Mouse (Mus musculus) forebrain, embryonic 16.5 days (tissue): ENCODE data around the gene Gpc5. TPM values are rescaled to one million over a fixed set of nuclear protein-coding genes. Genes with fewer than 3 reads are reported as not detected.

ENCODE experiments used
- ATAC-seq: fragments of 200-750 bp; cut with Nextera tagmentation; 2 replicates; pipeline ENCODE4 v1.8.0; 2017; ENCODE audit warnings: mild to moderate bottlenecking, moderate library complexity
- H3K27ac ChIP-seq: fragments of 300-500 bp; sonication (generic); 2 replicates; pipeline ENCODE4 v1.5.1; 2014; ENCODE audit warnings: low read length, control low read depth
- H3K27me3 ChIP-seq: fragments of 300-500 bp; sonication (generic); replicated peaks from 2 replicates; pipeline ENCODE4 v1.6.1; 2014; ENCODE audit warnings: low read length; ENCODE audit not compliant: control insufficient read depth, insufficient read depth
- H3K36me3 ChIP-seq: fragments of 300-500 bp; sonication (generic); 2 replicates; pipeline ENCODE4 v1.6.1; 2014; ENCODE audit not compliant: control insufficient read depth, insufficient read depth
- H3K4me1 ChIP-seq: fragments of 300-500 bp; sonication (generic); replicated peaks from 2 replicates; pipeline ENCODE4 v1.6.1; 2014; ENCODE audit warnings: low read length; ENCODE audit not compliant: control insufficient read depth, insufficient read depth
- H3K4me2 ChIP-seq: fragments of 300-500 bp; sonication (generic); 2 replicates; pipeline ENCODE4 v1.6.1; 2014; ENCODE audit warnings: mild to moderate bottlenecking, low read length, control low read depth
- H3K4me3 ChIP-seq: fragments of 300-500 bp; sonication (generic); replicated peaks from 2 replicates; pipeline ENCODE4 v1.5.1; 2014; ENCODE audit warnings: mild to moderate bottlenecking, low read length, control low read depth
- H3K9ac ChIP-seq: fragments of 300-500 bp; sonication (generic); replicated peaks from 2 replicates; pipeline ENCODE4 v1.6.1; 2014; ENCODE audit warnings: low read depth, low read length, control low read depth
- H3K9me3 ChIP-seq: fragments of 300-500 bp; sonication (generic); 2 replicates; pipeline ENCODE4 v1.6.1; 2016; ENCODE audit warnings: low read length; ENCODE audit not compliant: control insufficient read depth
- WGBS: fragments of 180-500 bp; shearing (Covaris S2); extraction: QIAGEN DNeasy Blood & Tissue Kit; methylation state at CpG from one replicate; pipeline ENCODE4 v1.1.7; 2014; 5-methylcytosine and 5-hydroxymethylcytosine counted together
- polyA plus RNA-seq: library from polyadenylated mRNA; unstranded; fragments of >200 nt; fragmentation: Nextera tagmentation; extraction: Ambion mirVana; gene quantifications from 2 replicates; pipeline ENCODE4 v1.2.1, GENCODE M21; 2015

The Gpc5 gene
- polyA plus RNA-seq, 1 experiment from 2014 or later = 3.1 TPM

DNA sequence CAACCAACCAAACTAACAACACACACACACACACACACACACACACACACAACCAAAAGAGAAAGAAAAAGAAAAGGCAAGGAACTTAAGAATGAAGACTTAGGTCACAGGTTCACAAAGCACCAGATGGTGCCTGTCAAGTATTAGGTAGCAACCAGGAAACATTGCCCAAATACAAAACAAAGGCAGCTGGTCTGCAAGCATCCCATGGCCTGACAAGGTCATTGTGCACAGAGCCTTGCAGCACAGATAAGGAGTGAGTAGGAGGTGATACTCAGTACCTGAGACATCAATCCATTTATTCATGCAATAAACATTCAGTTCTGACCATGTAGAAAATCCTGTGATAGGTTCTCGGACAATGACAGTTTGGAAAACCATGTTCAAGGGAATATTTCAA, 884.0 kb downstream of the Gpc5 start:
- ATAC-seq = no peak
- Histone ChIP-seq H3K4me3 (no peak overlapping the region), H3K4me1 (no peaks in the 10 kb centered on the region), H3K27ac (no peak overlapping the region), H3K27me3 (no peaks in the 10 kb centered on the region), H3K9me3 (no peaks in the 10 kb centered on the region), H3K4me2 (no peak overlapping the region), H3K9ac (no peak overlapping the region), H3K36me3 (no peaks in the 10 kb centered on the region)
- WGBS = 88% methylated on average over 1 of the region's 1 CpGs

DNA sequence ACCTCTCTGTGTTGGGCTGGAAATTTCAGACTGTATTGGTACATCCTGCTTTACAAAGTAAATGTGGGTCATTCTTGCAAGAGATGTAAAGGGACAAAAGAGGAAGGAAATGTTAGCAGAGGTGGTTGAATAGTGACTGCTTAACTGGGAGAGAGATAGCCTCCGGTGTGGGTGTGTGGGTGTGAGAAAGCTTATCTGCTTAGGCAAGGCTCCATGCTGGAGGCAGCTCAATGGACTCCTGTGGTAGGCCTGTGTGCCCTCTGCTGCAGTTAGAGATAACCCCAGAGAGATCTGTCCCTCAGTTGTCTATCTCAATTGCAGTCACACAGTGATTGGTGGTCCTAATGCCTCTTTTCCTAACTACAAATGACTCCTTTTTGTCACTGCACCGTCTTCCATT, 887.2 kb downstream of the Gpc5 start:
- Histone ChIP-seq H3K27ac (no peak overlapping the region), H3K4me3 (no peak overlapping the region), H3K27me3 (no peaks in the 10 kb centered on the region), H3K9me3 (no peaks in the 10 kb centered on the region), H3K36me3 (no peaks in the 10 kb centered on the region), H3K4me1 (no peaks in the 10 kb centered on the region), H3K4me2 (no peak overlapping the region), H3K9ac (no peak overlapping the region)
- WGBS = 62% methylated on average over 2 of the region's 2 CpGs
- ATAC-seq = no peak

- Histone ChIP-seq H3K36me3 (no peaks in the 10 kb centered on the region), H3K9me3 (no peaks in the 10 kb centered on the region), H3K4me1 (no peaks in the 10 kb centered on the region), H3K27ac (no peak overlapping the region), H3K4me2 (no peak overlapping the region), H3K27me3 (no peaks in the 10 kb centered on the region), H3K4me3 (no peak overlapping the region), H3K9ac (no peak overlapping the region)
- ATAC-seq = no peak
- 82% methylated on average over 2 of the region's 2 CpGs for WGBS
Measured at GRCm38 (mm10) chr14:115990764-115991163, 898.7 kb downstream of the Gpc5 start.

DNA sequence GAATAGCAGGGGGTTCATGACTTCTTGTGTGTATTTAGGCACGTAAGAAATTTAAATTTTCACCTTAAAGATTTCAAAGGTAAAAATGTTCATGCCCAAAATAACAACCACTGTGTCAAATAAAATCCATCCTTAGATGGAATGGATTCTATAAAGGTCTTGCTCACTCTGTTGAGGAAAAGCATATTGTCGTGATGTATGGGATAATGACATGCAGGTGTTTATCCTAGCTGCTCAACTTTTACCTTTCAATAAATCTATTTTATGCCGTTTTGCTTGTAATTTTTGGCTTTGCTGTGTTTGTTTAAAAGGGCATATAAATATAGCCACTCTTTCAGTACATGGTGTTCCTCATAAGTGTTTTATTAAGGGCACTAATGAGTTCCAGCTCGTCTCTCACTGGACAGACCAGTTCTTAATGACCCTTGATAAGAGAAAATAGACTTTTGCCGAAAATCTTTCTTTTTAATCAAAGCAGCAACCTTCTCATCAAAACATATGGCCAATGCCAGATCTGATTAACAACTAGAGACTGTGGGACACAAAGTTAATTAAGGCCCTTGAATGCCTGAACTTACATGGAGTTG, 901.6 kb downstream of the Gpc5 start:
- no peak overlapping the region for H3K4me3 ChIP-seq
- no peak overlapping the region for H3K9ac ChIP-seq
- ATAC-seq = no peak
- H3K27me3 ChIP-seq = no peaks in the 10 kb centered on the region
- no peaks in the 10 kb centered on the region for H3K9me3 ChIP-seq
- H3K4me1 ChIP-seq = no peaks in the 10 kb centered on the region
- no peaks in the 10 kb centered on the region for H3K36me3 ChIP-seq
- 67% methylated on average over 5 of the region's 5 CpGs for WGBS
- H3K27ac ChIP-seq = no peak overlapping the region
- H3K4me2 ChIP-seq = no peak overlapping the region

DNA sequence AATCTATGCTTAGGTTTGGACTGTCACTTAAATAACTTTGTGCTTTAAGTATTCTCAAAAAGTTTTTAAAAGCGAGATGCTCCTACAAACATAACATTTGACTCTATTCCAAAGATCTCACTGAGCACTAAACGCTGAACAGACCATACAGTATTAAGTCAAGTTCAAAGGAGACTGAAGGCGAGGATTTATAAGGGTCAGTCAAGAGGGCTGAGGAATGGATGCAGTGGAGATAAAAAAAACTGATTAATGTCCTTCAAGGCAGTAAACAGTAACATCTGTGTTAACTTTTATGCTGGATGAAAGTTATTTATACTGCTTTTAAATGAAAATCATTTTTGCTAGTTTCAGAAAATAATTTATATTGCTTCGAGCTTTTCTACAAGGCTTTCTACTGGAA, 906.9 kb downstream of the Gpc5 start:
- no peaks in the 10 kb centered on the region for H3K36me3 ChIP-seq
- no peaks in the 10 kb centered on the region for H3K9me3 ChIP-seq
- no peak for ATAC-seq
- no peak overlapping the region for H3K9ac ChIP-seq
- 82% methylated on average over 4 of the region's 4 CpGs for WGBS
- H3K4me1 ChIP-seq = no peaks in the 10 kb centered on the region
- no peak overlapping the region for H3K4me3 ChIP-seq
- no peaks in the 10 kb centered on the region for H3K27me3 ChIP-seq
- no peak overlapping the region for H3K27ac ChIP-seq
- H3K4me2 ChIP-seq = no peak overlapping the region

- Histone ChIP-seq H3K9ac (no peak overlapping the region), H3K9me3 (no peaks in the 10 kb centered on the region), H3K4me2 (no peak overlapping the region), H3K4me3 (no peak overlapping the region), H3K4me1 (no peaks in the 10 kb centered on the region), H3K36me3 (no peaks in the 10 kb centered on the region), H3K27me3 (no peaks in the 10 kb centered on the region), H3K27ac (no peak overlapping the region)
- 87% methylated on average over 4 of the region's 4 CpGs for WGBS
- no peak for ATAC-seq
Measured at GRCm38 (mm10) chr14:116087010-116087409, 995.0 kb downstream of the Gpc5 start.

GRCm38 (mm10) chr14:116127943-116128342, 1035.9 kb downstream of the Gpc5 start:
- H3K27me3 ChIP-seq = no peaks in the 10 kb centered on the region
- no peak overlapping the region for H3K4me2 ChIP-seq
- no peaks in the 10 kb centered on the region for H3K36me3 ChIP-seq
- 56% methylated on average over 1 of the region's 1 CpGs for WGBS
- no peaks in the 10 kb centered on the region for H3K4me1 ChIP-seq
- H3K27ac ChIP-seq = no peak overlapping the region
- H3K9ac ChIP-seq = no peak overlapping the region
- H3K4me3 ChIP-seq = no peak overlapping the region
- H3K9me3 ChIP-seq = no peaks in the 10 kb centered on the region
- no peak for ATAC-seq

DNA sequence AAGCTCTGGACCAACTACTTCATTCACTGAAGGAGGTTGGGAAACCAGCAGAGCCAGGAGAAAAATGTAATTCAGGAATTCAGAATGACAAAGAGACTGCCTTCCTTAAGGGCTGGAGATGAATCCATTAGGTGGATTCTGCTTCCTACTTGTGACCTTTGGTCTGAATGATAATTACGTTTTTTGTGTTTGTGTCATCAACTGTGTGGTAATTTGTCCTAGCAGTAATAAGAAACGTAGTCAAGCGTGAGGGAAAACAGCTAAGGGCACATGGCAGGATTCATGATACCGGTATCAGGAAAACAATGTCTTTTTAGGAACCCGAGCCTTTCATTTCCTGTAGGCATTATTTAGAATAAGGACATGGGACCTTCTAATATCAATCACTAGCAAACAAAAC, 1045.3 kb downstream of the Gpc5 start:
- H3K4me3 ChIP-seq = no peak overlapping the region
- no peaks in the 10 kb centered on the region for H3K27me3 ChIP-seq
- H3K9ac ChIP-seq = no peak overlapping the region
- H3K4me2 ChIP-seq = no peak overlapping the region
- no peak overlapping the region for H3K27ac ChIP-seq
- no peaks in the 10 kb centered on the region for H3K9me3 ChIP-seq
- WGBS = 26% methylated on average over 5 of the region's 5 CpGs
- no peak for ATAC-seq
- H3K4me1 ChIP-seq = no peaks in the 10 kb centered on the region
- no peaks in the 10 kb centered on the region for H3K36me3 ChIP-seq

DNA sequence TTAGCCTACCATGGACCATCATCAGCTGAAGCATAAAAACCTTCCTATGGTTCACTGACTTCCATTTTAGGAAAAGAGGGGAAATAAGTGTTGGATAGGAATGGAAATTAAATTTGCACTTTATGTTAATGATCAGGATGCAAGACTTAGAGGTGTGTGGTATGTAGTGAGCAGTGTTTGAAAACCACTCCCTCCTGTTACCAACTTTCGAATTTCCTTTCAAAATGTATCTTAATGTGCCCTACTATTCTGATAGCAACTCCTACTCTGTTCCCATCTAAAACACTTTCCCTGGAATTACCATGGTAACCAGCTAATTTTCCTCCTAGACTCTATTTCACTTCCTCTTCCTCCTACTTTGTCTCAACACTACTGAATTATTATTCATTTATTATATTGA, 1045.8 kb downstream of the Gpc5 start:
- 60% methylated on average over 1 of the region's 1 CpGs for WGBS
- Histone ChIP-seq H3K27ac (no peak overlapping the region), H3K27me3 (no peaks in the 10 kb centered on the region), H3K36me3 (no peaks in the 10 kb centered on the region), H3K9me3 (no peaks in the 10 kb centered on the region), H3K4me3 (no peak overlapping the region), H3K4me2 (no peak overlapping the region), H3K9ac (no peak overlapping the region), H3K4me1 (no peaks in the 10 kb centered on the region)
- ATAC-seq = no peak

- Histone ChIP-seq H3K27ac (no peak overlapping the region), H3K4me3 (no peak overlapping the region), H3K9me3 (no peaks in the 10 kb centered on the region), H3K9ac (no peak overlapping the region), H3K36me3 (no peaks in the 10 kb centered on the region), H3K27me3 (no peaks in the 10 kb centered on the region), H3K4me2 (no peak overlapping the region), H3K4me1 (no peaks in the 10 kb centered on the region)
- 20% methylated on average over 2 of the region's 2 CpGs for WGBS
- no peak for ATAC-seq
Measured at GRCm38 (mm10) chr14:116162586-116162985, 1070.6 kb downstream of the Gpc5 start.
